Mouse (Mus musculus): ENCODE measurements at regions not wholly inside any gene's neighbourhood (a gene's known extent, or its start where the extent isn't known, plus 50 kb on each side); places are given as distances from the start of the nearest gene placed in this dataset.

DNA sequence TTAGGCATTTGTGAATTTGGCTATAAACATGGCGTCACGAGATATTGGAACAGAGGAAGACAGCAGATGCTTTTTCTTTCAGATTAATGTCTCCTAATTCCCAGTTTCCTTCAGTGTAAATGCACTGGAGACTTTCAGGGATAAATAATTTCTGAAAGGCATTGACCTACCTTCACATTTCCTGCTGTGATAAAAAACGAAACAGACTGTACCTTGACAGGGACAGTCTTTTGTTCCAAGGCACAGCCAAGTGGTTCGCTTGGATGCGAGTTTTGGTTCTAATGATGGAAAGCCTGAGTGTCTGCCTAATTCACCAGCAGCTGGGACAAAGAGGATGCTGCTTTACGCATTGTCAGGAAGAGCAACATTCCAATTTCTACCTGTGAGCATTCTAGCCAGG, 485.8 kb downstream of the Epha4 start:
- TF ChIP-seq CTCF (IDR thresholded peaks at IDR 0.05; ENCODE audit: extremely low read depth, insufficient read depth, low read length), result no peak
- no peak for TF ChIP-seq POLR2A (IDR thresholded peaks at IDR 0.05; ENCODE audit: extremely low read depth, insufficient read depth, low read length)
- Histone ChIP-seq H3K4me3 (ENCODE audit: insufficient read depth, low read length) (no peak overlapping the region), H3K27ac (ENCODE audit: insufficient read depth, low read length) (no peak overlapping the region), H3K4me1 (ENCODE audit: control insufficient read depth, insufficient read depth, low read length) (no peaks in the 10 kb centered on the region)

DNA sequence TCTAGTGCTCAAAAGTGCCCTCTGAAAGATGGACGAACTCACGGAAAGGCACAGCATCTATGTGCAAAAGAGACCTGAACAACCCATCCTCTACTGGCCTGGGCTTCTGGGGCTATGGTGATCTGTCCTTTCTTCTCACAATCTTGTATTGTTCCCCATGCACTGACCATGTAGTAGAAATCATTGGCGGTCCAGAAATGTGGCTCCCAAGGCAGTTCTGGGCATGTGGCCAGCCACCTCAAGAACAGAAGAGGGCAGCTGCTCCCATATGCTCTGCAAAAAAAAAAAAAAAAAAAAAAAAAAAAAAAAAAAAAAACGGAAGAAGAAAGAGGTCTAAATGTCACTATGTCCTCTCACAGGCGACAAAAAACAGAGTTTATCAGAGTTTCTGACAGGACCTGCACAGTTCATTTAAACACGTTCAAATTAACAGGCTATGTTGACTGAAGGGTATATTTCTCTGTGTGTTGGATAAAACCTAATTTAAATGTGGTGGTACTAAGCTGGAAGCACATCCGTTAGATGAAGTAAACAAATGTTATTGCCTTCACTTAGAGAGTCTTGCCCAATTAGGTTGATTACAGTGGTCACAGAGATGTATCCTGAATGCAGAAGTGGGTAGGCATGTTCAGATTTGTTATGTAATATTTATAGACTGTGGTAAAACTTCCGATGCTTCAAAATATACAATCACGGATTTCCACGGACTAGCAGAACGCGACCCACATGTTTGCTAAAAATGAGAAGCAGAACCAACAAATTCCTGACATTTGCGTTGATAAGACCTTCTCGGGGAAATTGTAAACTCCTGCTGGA, 470.9 kb downstream of the Epha4 start:
- Histone ChIP-seq H3K4me3 (ENCODE audit: insufficient read depth, low read length) (no peak overlapping the region), H3K27ac (ENCODE audit: insufficient read depth, low read length) (no peak overlapping the region), H3K4me1 (ENCODE audit: control insufficient read depth, insufficient read depth, low read length) (no peaks in the 10 kb centered on the region)
- TF ChIP-seq CTCF (IDR thresholded peaks at IDR 0.05; ENCODE audit: extremely low read depth, insufficient read depth, low read length) (no peak), POLR2A (IDR thresholded peaks at IDR 0.05; ENCODE audit: extremely low read depth, insufficient read depth, low read length) (no peak)

DNA sequence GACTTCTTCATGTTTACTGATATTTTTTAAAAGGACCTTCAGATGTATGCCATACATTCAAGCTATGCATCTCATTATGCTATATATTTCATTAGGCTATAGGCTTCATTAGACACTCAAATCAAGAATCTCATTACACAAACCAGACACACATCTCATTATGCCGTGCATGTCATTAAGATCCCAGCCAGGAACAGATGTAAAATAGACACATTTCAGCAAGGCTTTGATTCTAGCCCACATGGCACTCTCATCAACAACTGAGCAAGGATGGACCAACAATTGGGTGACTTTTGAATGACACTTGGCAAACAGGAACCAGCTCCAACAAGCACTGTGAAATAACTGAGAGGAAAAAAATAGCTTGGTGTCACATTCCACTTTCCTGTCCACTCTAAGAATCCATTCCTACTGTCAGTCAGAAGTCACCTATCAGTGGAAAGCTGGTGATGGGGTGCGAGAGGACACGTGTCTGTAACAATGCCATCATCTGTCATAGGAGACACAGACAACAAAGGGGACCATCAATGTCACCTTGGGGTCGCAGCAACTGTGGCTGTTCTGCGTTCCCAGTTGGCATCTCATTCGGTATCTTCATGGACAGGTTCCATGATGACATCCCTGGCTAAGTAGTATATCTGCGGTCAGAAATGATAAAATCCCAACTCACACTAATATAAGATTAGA, 466.0 kb downstream of the Epha4 start:
- Histone ChIP-seq H3K4me3 (ENCODE audit: insufficient read depth, low read length) (no peak overlapping the region), H3K4me1 (ENCODE audit: control insufficient read depth, insufficient read depth, low read length) (no peaks in the 10 kb centered on the region), H3K27ac (ENCODE audit: insufficient read depth, low read length) (no peak overlapping the region)
- no peak for TF ChIP-seq CTCF (IDR thresholded peaks at IDR 0.05; ENCODE audit: extremely low read depth, insufficient read depth, low read length)
- TF ChIP-seq POLR2A (IDR thresholded peaks at IDR 0.05; ENCODE audit: extremely low read depth, insufficient read depth, low read length), result no peak

DNA sequence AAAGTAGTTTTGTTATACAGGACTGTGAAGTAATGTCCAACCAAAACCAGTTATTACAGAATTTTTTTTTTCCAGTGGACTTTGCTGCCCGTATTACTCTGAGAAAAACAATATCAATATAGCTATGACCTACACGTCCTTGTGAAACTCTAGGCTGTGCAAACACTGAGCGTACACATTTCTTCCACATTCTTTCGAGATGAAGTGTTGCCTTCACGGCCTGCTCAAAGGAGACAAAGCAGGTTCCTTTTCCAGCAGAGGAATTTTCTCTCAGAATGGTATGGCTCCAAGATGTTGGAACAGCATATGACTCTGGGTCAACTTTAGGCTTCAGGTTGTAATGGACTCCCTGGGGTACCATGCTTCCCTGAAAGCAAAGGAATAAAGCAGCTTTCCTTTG, 463.6 kb downstream of the Epha4 start:
- H3K27ac ChIP-seq (ENCODE audit: insufficient read depth, low read length), result no peak overlapping the region
- no peak overlapping the region for H3K4me3 ChIP-seq (ENCODE audit: insufficient read depth, low read length)
- TF ChIP-seq POLR2A (IDR thresholded peaks at IDR 0.05; ENCODE audit: extremely low read depth, insufficient read depth, low read length), result no peak
- no peak for TF ChIP-seq CTCF (IDR thresholded peaks at IDR 0.05; ENCODE audit: extremely low read depth, insufficient read depth, low read length)
- no peaks in the 10 kb centered on the region for H3K4me1 ChIP-seq (ENCODE audit: control insufficient read depth, insufficient read depth, low read length)

DNA sequence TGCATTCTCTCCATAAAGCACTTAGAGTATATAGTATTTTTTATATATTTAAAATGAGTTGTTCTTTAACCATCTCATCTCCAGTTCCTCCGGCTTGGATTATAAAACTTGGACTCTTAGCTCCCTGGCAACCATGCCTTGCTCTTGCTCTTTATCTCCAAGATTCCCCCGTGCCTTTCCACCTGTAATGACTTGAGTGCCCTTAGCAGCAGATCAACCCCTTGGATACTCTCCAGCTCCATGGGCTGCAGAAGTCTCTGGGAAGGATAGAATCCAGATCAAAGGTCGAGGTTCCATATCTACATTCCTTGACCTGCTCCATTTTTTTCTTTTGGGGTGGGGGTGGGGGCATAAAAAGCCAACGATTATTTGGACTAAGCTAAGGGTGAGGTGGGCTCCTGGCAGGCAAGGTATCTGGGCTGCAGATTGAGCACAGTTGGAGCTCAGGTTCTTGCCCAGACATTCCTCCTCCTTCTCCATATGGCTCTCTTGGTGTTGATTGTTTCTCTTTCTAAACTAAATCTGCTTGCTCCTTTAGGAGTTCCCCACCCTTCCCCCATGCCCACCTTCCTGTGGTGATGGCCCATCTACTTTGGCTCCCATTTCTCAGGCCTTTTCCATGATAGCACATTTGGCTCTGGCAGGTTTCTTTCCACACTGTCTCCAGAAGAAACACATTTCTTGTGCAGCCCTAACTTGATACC, 460.9 kb downstream of the Epha4 start:
- no peak overlapping the region for H3K27ac ChIP-seq (ENCODE audit: insufficient read depth, low read length)
- TF ChIP-seq CTCF (IDR thresholded peaks at IDR 0.05; ENCODE audit: extremely low read depth, insufficient read depth, low read length), result no peak
- no peak for TF ChIP-seq POLR2A (IDR thresholded peaks at IDR 0.05; ENCODE audit: extremely low read depth, insufficient read depth, low read length)
- no peak overlapping the region for H3K4me3 ChIP-seq (ENCODE audit: insufficient read depth, low read length)
- H3K4me1 ChIP-seq (ENCODE audit: control insufficient read depth, insufficient read depth, low read length), result no peaks in the 10 kb centered on the region

DNA sequence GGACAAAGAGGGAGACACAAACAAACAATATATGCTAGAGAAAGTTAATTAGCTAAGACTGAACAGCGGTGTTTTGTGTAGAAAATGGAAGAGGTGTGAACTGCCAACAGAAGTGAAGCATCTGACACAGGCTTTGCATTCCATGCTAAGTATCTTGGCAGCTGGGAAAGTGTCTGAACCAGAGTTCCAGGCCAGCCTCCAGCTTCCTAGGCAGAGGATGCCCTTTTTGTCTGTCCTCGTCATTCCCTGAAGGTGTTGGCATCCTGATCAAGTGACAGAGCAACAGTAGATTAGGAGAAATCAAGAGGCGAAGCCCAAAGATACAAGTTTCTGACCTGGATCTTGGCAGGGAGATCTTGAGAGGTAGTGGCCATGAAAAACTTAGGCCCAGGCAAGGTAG, 452.4 kb downstream of the Epha4 start:
- TF ChIP-seq POLR2A (IDR thresholded peaks at IDR 0.05; ENCODE audit: extremely low read depth, insufficient read depth, low read length), result no peak
- TF ChIP-seq CTCF (IDR thresholded peaks at IDR 0.05; ENCODE audit: extremely low read depth, insufficient read depth, low read length), result no peak

DNA sequence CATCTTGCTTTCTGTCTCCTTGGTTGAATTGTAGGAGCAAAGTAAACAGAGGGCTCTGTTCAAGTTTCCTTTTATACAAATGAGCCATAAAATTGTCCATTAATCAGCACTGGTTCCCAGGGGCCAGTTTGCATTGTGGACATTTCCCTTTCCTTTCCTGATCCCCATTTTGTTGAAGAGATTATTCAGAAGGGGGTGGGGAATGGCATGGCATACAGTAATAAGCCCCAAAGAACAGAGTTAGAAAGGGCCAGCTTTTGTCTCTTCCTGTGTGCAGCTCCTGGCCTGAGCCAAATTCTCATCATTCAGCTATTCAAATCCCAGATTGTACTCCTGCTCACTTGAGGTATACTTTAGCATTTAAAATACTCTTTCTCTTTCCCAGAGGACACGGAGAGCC, 441.8 kb downstream of the Epha4 start:
- Histone ChIP-seq H3K4me1 (ENCODE audit: control insufficient read depth, insufficient read depth, low read length) (no peaks in the 10 kb centered on the region), H3K4me3 (ENCODE audit: insufficient read depth, low read length) (no peak overlapping the region), H3K27ac (ENCODE audit: insufficient read depth, low read length) (no peak overlapping the region)
- TF ChIP-seq POLR2A (IDR thresholded peaks at IDR 0.05; ENCODE audit: extremely low read depth, insufficient read depth, low read length) (no peak), CTCF (IDR thresholded peaks at IDR 0.05; ENCODE audit: extremely low read depth, insufficient read depth, low read length) (no peak)

More for the DNA sequence above, 452.4 kb downstream of the Epha4 start:
- Histone ChIP-seq H3K4me3 (ENCODE audit: insufficient read depth, low read length) (no peak overlapping the region), H3K27ac (ENCODE audit: insufficient read depth, low read length) (no peak overlapping the region), H3K4me1 (ENCODE audit: control insufficient read depth, insufficient read depth, low read length) (no peaks in the 10 kb centered on the region)

DNA sequence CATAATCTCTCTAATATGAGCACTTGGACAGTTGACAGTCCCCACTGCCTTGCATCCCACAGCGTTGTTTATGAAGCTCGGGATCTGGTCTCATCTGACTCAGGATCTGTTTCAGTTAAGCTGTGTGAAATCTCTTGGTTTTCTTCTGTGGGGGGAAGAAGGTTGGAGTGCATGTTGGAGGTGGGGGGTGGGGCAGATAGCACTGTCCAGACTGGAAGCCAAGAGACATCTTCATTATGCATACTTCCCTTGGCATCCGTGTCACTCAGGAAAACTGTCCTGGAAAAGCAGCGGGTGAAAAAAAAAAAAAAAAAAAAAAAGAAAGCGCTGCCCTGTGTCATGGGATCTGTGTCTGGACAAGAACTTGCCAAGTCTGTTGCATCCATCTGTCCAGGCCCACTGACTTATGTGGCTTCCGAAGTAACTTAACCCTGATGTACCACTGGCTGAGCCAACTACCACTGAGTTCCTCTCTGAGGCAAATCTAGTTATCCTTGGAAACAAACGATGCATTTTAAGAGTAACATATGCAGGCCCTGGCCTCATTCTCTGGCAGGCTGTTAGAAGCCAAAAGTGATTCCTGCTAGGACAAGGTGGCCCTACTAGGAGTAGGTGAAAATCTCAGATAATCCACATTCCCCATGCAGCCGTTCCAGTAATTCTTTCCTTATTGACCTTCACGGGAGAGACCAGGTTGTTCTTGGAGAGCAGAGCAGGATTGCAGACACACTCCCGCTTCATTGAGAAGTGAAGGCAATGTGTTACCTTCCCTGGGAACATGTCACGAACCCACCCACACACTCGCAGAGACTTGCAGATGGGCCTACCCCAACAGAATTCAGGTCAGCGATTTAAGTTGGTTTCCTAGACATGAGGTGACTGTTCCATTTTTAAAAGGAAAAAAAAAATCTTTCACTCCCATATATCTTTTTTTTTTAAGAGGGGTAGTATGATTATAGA, 439.7 kb downstream of the Epha4 start:
- Histone ChIP-seq H3K4me1 (ENCODE audit: control insufficient read depth, insufficient read depth, low read length) (no peaks in the 10 kb centered on the region), H3K27ac (ENCODE audit: insufficient read depth, low read length) (no peak overlapping the region), H3K4me3 (ENCODE audit: insufficient read depth, low read length) (no peak overlapping the region)
- TF ChIP-seq CTCF (IDR thresholded peaks at IDR 0.05; ENCODE audit: extremely low read depth, insufficient read depth, low read length), result no peak
- no peak for TF ChIP-seq POLR2A (IDR thresholded peaks at IDR 0.05; ENCODE audit: extremely low read depth, insufficient read depth, low read length)

DNA sequence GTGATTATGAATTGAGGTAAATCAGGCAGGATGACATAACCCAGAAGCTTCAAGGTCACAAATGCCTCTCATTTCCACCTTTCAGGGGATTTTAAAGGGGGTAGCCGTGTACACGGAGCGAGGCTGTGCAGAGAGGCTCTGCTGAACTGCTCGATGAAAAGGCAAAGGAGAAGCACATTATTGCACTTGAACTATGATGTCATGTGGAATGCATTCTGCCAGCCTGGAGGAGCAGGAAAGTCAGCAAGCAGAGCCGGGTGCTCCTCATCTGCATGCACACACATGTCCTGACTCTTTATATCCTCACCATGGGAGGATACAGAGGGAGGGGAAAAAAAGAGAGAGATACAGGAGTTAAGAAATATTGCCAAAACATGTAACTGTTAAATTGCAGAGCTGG, 434.1 kb downstream of the Epha4 start:
- H3K27ac ChIP-seq (ENCODE audit: insufficient read depth, low read length), result no peak overlapping the region
- H3K4me3 ChIP-seq (ENCODE audit: insufficient read depth, low read length), result no peak overlapping the region
- TF ChIP-seq CTCF (IDR thresholded peaks at IDR 0.05; ENCODE audit: extremely low read depth, insufficient read depth, low read length) (no peak), POLR2A (IDR thresholded peaks at IDR 0.05; ENCODE audit: extremely low read depth, insufficient read depth, low read length) (no peak)
- H3K4me1 ChIP-seq (ENCODE audit: control insufficient read depth, insufficient read depth, low read length), result peaks cover 4% of the 10 kb centered on the region; the same call in 1 of the 2 replicates
